Mouse (Mus musculus): ENCODE data around the gene Ms4a6b. TPM values are rescaled to one million over a fixed set of nuclear protein-coding genes. Genes with fewer than 3 reads are reported as not detected.
"Not testable (repeated sequence)": the region's sequence is repeated elsewhere in the genome, so short reads cannot be mapped to it uniquely, and the experiment has no call there.

Gene Ms4a6b
- total RNA-seq (2015) (242 and 270 TPM in 2 replicates), total RNA-seq (2017) (138 and 141 TPM in 2 replicates)

DNA sequence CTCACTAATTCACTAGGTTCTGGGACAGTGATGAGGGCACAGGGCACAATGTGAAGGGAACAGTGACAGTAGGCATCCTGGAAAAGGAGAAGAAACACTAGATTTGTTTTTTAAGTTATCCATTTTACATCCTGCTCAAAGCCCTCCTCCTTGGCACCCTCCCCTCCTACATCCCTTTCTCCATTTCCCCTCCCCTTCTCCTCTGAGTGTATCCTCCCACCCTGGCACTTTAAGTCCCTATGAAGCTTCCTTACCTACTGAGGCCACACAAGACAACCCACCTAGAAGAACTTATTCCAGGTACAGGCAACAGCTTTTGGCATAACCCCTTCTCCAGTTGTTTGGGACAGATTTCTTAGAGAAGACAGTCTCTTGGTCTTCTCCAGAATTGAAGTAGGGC lies at the start of gene Ms4a6b:
Ms4a6b (plus strand) TSS at position 267 of the 400 bp plus-strand sequence.
- no peak for ATAC-seq (ENCODE audit: poor library complexity, severe bottlenecking)

DNA sequence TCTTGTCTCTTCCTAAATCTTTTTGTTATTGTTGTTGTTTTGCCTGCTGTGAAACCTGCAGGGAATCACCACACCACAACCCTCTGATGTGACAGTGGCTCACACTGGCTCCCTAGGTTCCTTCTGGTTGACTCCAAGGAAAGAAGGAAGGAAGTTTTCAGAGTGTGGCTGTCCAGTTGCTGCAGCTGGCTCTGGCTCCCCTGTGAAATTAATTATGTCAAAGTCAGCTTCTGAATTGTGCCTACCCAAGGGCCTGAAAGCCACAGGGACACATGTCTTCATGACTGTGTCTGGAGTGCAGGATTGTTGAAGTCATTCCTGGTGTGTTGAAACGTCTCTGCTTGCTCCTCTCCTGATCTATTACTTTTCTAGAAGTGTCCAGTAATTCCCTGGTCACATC lies 48.0 kb upstream of the Ms4a6b start:
- ATAC-seq (ENCODE audit: poor library complexity, severe bottlenecking) = not testable (repeated sequence)

DNA sequence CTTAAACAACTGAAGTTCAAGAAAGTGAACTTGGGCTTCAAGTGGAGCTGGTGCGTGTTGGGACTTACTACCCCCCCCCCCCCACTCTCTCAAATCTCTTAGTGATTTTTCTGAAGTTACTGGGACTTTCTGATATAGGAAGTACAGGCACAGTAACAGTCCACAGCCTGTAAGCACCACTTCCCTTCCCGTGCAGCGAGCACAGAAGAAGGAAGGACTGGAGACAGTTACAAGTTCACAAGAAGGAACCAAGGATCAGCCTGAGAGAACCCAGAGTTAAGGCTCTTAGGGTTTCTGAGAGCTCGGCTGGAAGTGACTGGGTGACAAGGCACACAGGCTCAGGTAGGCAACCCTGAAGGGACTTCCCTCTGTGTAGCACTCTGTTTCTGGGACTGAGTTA lies 47.1 kb upstream of the Ms4a6b start, which contains the start of gene Ms4a6c:
Ms4a6c (plus strand) TSS at position 152 of the 400 bp plus-strand sequence.
- peak; percentile 78 for ATAC-seq (ENCODE audit: poor library complexity, severe bottlenecking)

DNA sequence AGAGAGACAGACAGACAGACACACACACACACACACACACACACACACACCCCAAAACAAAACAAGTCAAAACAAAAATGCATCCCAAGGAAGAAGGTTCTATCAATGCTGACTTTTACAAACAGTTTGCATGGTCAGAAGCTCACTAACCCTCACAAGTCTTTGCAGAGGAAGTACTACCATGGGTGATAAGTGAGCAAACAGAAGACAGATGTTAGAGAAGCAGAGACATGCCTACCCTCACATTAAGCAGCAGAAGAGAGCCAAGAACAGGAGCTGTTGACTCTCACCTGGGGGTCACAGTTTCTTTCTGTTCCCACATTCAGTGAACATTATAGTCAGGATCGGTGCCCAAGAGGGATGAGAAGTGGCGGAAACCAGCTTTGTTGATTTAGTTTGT lies 36.6 kb upstream of the Ms4a6b start:
- no peak for ATAC-seq (ENCODE audit: poor library complexity, severe bottlenecking)

DNA sequence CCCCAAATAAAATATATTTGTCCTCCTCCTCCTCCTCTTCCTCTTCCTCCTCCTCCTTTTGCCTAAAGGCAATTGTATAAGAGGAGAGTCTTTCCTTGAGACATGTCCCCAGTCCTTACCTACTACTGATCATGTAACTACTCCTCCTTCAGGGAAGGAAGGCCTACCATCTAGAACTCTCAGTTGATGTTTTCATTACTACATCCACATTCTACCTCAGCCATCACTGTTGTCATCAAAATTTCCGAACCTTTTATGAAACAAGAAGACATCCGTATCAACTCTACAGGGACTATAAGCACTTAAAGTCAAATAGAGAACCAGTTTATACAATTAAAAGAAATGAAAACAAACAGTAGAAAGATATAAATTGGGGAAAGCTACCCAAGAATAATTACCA lies 33.6 kb upstream of the Ms4a6b start:
- no peak for ATAC-seq (ENCODE audit: poor library complexity, severe bottlenecking)

DNA sequence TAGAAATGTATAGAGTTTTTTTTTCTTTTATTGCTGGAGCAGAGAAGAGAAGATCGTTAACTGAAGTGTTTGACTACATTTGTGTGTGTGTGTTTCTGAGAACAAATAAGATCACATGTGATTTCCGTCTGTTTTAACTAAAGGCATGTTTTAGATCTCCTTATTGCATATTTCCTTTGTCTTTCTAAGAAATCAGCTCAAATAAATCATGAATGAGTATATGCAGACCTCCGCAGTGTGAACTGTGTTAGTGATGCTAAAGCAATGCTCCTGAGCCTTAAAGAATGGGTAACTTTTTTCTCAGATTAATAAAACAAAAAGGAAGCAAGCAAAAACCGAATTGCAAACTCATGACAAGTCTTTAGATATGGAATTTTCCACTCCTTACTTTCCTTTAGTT lies 32.4 kb upstream of the Ms4a6b start:
- no peak for ATAC-seq (ENCODE audit: poor library complexity, severe bottlenecking)

DNA sequence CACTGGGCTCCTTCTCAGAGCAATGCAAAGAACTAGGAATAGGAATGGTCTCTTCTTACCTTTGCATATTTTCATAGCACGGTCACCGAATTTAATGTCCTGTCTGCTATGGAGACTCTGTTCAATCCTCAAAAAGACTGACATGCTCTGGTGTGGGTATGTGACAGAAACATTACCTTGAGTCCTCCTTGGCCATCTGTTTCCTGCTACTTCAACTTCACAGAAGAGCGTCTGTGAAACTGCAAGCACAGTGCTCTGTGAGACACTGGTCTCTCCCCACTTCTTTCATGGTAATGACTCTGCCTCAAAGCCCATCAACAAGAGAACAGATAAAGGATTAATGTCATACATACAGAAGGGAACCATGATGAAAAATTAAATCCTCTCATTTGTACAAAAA lies 31.9 kb upstream of the Ms4a6b start:
- no peak for ATAC-seq (ENCODE audit: poor library complexity, severe bottlenecking)

DNA sequence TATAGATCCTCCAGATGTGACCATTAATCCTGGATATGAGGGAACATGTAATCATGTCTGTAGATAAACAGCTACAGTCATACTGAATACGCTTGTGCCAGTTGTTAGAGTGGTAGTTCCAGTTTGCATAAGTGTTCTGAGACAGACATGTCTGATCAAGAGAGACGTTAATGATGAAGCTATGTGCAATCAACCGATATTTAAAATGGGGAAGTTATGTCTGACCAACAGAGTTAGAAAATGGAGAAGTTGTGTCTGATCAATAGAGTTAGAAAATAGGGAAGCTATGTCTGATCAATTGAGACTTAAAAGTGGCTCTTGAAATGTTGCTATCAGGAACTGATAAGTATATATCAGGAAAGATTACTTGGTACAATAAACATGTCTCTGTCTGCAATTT lies 31.0 kb upstream of the Ms4a6b start:
- ATAC-seq (ENCODE audit: poor library complexity, severe bottlenecking) = peak; percentile 74

DNA sequence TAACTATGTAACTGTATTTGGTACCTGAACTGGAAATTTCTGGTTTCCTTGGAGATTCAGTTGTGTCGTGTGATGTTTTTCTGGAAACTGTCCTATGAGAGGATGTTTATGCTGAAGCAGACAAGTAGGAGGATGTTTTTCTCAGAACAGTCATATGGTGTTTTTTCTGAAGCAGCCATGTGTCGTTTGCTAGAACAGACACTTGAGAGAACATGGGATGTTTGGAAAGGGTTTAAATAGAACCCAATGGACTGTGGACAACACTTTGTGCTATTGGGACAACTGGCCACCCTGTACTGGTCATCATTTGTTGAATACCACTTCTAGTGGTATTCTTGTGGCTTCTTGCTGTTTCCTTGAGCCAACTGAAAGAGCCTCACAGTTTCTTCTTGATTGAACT lies 30.6 kb upstream of the Ms4a6b start, which contains the start of gene Gm8369:
Gm8369 (plus strand) TSS at position 193 of the 400 bp plus-strand sequence.
- no peak for ATAC-seq (ENCODE audit: poor library complexity, severe bottlenecking)

DNA sequence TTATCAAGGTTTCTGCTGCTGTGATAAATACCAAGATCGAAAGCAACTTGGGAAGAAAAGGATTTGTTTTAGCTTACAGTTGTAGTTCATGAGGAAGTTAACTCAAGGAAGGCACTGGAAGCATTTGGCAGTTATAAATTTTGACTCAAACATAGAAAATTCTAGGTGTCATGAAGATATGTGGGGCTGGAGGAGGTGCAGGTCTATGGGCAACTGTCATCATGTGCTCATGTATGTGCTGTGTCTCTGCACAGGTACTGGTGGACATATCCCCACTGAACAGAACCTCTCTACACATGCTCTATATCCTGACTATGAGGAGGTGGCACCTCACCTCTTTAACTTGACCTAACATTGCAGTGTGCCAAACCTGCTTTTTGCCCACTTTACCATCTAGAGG lies 29.7 kb upstream of the Ms4a6b start:
- ATAC-seq (ENCODE audit: poor library complexity, severe bottlenecking) = no peak

DNA sequence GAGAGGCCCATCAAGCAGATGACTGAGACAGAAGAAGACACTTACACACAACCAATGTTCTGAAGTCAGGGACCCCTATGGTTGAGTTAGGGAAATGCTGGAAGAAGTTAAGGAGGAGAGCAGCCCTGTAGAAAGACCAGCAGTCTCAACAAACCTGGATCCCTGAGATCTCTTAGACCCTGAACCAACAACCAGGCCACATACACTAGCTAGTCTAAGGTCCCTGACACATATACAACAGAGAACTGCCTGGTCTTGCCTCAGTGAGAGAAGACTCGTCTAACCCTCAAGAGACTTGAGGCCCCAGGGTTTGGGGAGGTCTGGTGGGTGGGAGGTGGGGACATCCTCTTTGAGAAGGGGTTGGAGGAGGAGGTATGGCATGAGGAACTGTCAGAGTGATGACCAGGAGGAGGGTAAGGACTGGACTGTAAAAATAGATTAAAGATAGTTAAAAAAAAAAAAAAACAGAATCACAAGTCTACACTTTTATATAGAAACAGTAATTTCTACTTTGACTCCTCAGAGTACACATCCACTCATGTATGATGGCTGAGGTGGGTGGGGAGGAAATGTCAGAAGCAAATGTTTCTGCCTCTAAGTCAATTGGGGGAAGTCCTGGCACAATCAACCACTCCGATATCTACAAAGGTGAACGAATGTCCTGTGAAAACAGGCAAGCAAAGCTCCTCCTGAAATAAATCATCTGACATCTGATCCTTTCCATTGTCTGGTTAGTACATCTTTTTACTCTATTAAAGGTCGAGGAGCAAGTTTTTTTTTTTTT lies 24.7 kb upstream of the Ms4a6b start:
- no peak for ATAC-seq (ENCODE audit: poor library complexity, severe bottlenecking)

DNA sequence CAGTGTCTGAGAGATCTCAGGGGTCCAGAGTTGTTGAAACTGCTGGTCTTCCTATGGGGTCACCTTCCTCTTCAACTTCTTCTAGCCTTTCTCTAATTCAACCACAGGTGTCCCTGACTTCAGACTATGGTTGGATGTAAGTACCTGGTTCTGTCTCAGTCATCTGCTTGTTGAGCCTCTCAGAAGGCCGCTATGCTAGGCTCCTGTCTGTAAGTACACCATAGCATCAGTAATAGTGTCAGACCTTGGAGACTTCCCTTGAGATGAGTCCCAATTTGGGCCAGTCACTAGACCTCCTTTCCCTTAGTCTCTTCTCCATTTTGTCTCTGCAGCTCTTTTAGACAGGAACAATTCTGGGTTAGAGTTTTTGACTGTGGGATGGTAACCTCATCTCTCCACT lies 23.6 kb upstream of the Ms4a6b start:
- no peak for ATAC-seq (ENCODE audit: poor library complexity, severe bottlenecking)

DNA sequence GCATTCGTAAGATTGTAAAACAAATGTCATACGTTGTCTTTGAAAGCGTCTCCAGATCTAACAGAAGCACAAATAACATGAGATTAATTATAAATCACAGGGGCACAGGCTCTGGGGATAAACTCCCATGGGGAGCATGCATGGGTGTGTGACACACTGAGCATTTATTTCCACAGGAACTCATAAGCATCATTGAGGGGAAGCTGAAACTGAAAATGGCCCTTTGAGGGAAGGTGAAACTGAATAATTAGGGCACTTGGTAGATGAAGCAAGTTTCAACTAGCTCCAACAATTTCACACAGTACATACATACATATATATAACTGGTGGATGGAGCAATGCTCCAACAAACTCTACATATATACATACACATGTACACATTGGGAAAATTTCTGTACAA lies 21.8 kb upstream of the Ms4a6b start:
- ATAC-seq (ENCODE audit: poor library complexity, severe bottlenecking) = peak; percentile 60

DNA sequence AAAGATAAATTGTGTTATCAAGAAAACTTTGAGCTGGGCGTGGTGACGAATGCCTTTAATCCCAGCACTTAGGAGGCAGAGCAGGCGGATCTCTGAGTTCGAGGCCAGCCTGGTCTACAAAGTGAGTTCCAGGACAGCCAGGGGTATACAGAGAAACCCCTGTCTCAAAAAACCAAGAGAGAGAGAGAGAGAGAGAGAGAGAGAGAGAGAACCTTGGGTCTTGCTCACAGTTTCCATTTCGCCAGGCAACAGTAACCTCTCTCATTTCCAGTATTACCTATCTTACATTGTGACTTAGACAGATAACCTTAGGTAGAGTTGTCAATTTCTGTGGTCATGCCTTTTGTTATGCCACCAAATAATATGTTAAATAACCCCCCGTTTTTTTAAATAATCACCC lies 20.0 kb upstream of the Ms4a6b start:
- no peak for ATAC-seq (ENCODE audit: poor library complexity, severe bottlenecking)

DNA sequence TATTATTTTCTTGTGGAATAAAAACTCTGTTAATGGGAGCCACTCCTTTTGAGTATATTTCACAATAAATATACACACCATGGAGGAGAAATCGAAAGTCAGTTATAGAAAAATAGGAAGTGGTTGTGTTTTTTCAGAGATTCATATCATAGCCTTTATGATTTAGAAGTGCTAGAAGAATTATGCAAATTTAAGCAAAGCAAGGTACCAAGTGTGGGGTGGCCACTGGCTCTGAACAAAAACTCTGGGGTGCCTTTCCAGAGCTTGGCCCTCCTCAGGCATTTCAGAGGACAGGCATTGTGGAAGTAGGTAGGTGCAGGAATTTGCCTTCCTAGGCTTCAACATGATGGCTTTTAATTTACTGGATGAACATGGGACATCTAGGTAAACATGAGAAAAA lies 19.0 kb upstream of the Ms4a6b start:
- peak; percentile 56; the same call in 1 of the 2 replicates for ATAC-seq (ENCODE audit: poor library complexity, severe bottlenecking)

DNA sequence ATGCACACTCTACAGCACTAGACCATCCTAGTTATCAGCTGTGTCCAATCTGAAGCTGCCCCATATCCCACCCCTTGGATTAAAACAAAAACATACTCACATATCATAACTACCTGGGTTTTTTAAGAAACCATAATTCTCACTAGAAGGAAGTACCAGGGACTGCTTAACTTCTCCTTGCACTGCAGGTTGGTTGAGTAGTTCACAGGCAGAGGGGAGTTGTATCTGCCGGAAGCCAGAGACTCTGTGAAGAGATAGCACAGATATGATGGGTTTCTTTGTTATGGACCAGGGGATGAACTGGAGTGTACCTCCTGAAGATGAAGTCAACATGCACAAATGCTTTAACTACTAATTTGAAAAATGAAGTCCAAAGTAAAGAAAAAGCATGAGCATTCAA lies 15.5 kb upstream of the Ms4a6b start:
- no peak for ATAC-seq (ENCODE audit: poor library complexity, severe bottlenecking)

DNA sequence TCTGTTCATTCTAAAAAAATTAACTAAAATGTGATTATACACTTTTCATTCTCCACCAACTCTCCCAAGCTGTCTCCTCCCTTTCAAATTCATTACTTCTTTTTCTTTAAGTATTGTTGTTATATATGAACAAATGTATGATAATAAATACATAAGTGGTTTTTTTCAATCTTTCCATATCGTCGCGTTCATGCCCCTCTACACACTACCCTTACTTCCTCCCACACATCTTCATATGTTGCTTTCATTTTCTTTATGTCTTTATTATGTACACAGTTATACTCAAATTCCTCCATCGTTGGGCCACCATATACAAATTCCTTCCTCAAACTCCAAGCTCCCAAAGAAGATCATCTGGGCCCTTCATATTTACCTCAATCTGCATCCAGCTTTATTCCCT lies 15.0 kb upstream of the Ms4a6b start:
- no peak for ATAC-seq (ENCODE audit: poor library complexity, severe bottlenecking)

DNA sequence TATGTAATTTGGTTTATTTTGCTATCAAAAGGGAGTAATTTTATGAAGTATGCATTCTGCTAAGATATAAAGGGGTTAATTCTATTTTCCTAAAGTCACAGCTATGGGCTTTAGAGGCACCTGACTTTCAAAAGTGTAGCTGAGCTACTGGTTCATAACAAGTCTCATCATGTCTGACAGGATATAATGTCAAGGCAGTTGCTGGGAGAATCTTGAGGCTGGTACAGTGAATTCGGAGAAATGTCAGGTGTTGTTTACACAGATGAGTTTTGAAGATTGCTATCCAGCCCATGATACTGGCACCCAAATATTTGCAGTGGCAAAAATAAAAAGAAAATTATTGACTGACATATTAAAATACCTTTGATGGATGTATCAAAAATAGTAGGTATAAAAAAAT lies 11.5 kb upstream of the Ms4a6b start:
- no peak for ATAC-seq (ENCODE audit: poor library complexity, severe bottlenecking)

DNA sequence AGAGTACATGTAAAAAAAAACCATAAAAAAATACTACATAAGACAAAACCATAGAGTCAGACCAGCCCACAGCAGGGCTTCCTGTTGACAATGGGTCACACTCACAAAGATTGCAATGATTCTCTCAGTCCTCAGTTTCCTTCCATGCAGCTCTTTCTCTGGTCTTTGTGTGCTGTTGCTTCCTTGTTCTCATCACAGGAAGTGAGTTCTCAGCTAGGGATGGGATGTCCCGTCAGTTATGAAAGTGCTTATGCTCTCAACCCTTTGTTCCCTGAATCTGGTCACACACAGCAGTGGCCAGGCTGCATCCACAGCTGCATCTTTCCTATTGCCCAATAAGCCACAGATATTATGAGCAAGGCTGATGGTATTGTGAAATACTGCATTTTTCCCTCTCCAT lies 2.9 kb upstream of the Ms4a6b start:
- peak; percentile 85 for ATAC-seq (ENCODE audit: poor library complexity, severe bottlenecking)

DNA sequence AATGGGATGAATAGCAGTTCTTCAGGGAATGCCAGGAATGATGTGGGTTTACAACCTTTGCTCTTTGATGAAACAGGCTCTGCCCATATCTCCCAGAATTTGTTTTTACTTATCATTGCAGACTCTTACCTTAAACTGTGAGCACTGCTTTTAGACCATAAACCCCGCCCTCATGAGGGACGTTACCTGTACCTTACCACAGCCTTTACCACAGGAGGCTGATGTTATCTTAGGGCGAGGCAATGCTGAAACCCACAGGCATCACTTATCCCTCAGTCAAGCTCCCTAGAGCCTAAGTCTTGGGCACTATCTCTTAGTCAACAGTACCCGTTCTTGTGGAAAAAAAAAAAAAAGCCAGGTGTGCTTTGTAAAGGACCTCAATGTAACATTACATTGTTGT lies 533 bp downstream of the Ms4a6b start:
- no peak for ATAC-seq (ENCODE audit: poor library complexity, severe bottlenecking)

DNA sequence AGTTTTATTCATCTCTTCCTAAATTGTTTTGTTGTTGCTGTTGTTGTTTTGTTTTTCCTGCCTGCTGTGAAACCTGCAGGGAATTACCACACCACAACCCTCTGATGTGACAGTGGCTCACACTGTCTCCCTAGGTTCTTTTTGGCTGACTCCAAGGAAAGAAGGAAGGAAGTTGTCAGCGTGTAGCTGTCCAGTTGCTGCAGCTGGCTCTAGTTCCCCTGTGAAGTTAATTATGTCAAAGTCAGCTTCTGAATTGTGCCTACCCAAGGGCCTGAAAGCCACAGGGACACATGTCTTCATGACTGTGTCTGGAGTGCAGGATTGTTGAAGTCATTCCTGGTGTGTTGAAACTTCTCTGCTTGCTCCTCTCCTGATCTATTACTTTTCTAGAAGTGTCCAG lies 1.1 kb downstream of the Ms4a6b start:
- peak; percentile 35 for ATAC-seq (ENCODE audit: poor library complexity, severe bottlenecking)

DNA sequence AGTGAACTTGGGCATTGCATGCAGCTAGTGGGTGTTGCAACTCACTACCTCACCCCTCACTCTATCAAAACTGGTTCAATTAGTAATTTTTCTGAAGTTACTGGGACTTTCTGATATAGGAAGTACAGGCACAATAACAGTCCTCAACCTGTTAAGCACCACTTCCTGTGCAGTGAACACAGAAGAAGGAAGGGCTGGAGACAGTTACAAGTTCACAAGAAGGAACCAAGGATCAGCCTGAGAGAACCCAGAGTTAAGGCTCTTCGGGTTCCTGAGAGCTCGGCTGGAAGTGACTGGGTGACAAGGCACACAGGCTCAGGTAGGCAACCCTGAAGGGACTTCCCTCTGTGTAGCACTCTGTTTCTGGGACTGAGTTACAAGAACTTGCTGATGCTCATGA lies 2.0 kb downstream of the Ms4a6b start:
- ATAC-seq (ENCODE audit: poor library complexity, severe bottlenecking) = peak; percentile 70

DNA sequence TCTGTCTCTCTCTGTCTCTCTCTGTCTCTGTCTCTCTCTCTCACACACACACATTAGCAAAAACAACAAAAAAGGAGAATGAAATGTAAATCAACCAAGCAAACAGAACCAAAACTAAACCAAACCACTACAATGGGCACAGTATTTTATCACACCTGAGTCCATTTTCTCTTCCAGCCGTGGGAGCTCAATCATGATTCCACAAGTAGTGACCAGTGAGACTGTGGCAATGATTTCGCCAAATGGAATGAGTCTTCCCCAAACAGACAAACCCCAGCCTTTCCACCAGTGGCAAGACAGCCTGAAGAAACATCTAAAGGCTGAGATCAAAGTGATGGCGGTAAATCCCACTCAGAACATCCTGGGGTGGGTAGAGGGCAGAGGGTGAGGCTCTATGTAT lies 3.8 kb downstream of the Ms4a6b start:
- ATAC-seq (ENCODE audit: poor library complexity, severe bottlenecking) = no peak
